Mouse (Mus musculus): ENCODE measurements around the gene Hdhd3.

GRCm38 (mm10) chr4:62492682-62493081 lies 10.6 kb downstream of the Hdhd3 start:
- TF ChIP-seq CTCF (IDR thresholded peaks at IDR 0.05; ENCODE audit: control insufficient read depth, insufficient read depth, insufficient read length) (no peak), CEBPB (IDR thresholded peaks at IDR 0.05; ENCODE audit: low read depth) (no peak), MYOD1 (IDR thresholded peaks at IDR 0.05; ENCODE audit: control insufficient read depth, insufficient read length, low read depth) (no peak), USF1 (IDR thresholded peaks at IDR 0.05; ENCODE audit: low read depth) (no peak), MAX (IDR thresholded peaks at IDR 0.05) (no peak), FOSL1 (IDR thresholded peaks at IDR 0.05; ENCODE audit: insufficient read depth, low read length, poor library complexity, severe bottlenecking) (no peak), MYOG (IDR thresholded peaks at IDR 0.05; ENCODE audit: control insufficient read depth, extremely low read depth, insufficient read length) (no peak)
